Mouse (Mus musculus): ENCODE data around the gene Slc25a33.

Gene Slc25a33

GRCm38 (mm10) chr4:149696189-149696971 is 77.7 kb downstream of the Slc25a33 start:
- in situ Hi-C loops (cut with MboI, MseI): no loop called here
